Mouse (Mus musculus): ENCODE results near the gene Mospd3.
A peak's percentile ranks its signal among the peaks of the same experiment; 100 is the strongest.

The Mospd3 gene

GRCm38 (mm10) chr5:137574470-137574901, 26.4 kb downstream of the Mospd3 start:
- DNase-seq (ENCODE audit: low read depth) = no peak

GRCm38 (mm10) chr5:137570691-137571586, 29.9 kb downstream of the Mospd3 start:
- no peak for DNase-seq (ENCODE audit: low read depth)

GRCm38 (mm10) chr5:137570181-137570580, 30.7 kb downstream of the Mospd3 start:
- no peak for DNase-seq (ENCODE audit: low read depth)

- peak; percentile 67 for DNase-seq (ENCODE audit: low read depth)
Measured at GRCm38 (mm10) chr5:137569665-137570064, 31.2 kb downstream of the Mospd3 start, which contains the start of gene Tfr2. TSS of gene Tfr2 (plus strand) at chr5:137569840.

- no peak for DNase-seq (ENCODE audit: low read depth)
Measured at GRCm38 (mm10) chr5:137569031-137569430, 31.8 kb downstream of the Mospd3 start.

- no peak for DNase-seq (ENCODE audit: low read depth)
Measured at GRCm38 (mm10) chr5:137568223-137568798, 32.5 kb downstream of the Mospd3 start.

GRCm38 (mm10) chr5:137566416-137566815, 34.4 kb downstream of the Mospd3 start:
- no peak for DNase-seq (ENCODE audit: low read depth)

GRCm38 (mm10) chr5:137565744-137566143, 35.1 kb downstream of the Mospd3 start:
- no peak for DNase-seq (ENCODE audit: low read depth)

- no peak for DNase-seq (ENCODE audit: low read depth)
Measured at GRCm38 (mm10) chr5:137562965-137563364, 37.9 kb downstream of the Mospd3 start.

- DNase-seq (ENCODE audit: low read depth) = no peak
Measured at GRCm38 (mm10) chr5:137561556-137561955, 39.3 kb downstream of the Mospd3 start.

- no peak for DNase-seq (ENCODE audit: low read depth)
Measured at GRCm38 (mm10) chr5:137553898-137554297, 47.0 kb downstream of the Mospd3 start.

GRCm38 (mm10) chr5:137553411-137553837, 47.4 kb downstream of the Mospd3 start, which contains the start of gene Actl6b:
TSS of gene Actl6b (plus strand) at chr5:137553517.
- peak; percentile 25 for DNase-seq (ENCODE audit: low read depth)

- DNase-seq (ENCODE audit: low read depth) = no peak
Measured at GRCm38 (mm10) chr5:137553000-137553399, 47.9 kb downstream of the Mospd3 start.

GRCm38 (mm10) chr5:137551119-137551518, 49.7 kb downstream of the Mospd3 start:
- peak; percentile 32 for DNase-seq (ENCODE audit: low read depth)

- DNase-seq (ENCODE audit: low read depth) = peak; percentile 60
Measured at GRCm38 (mm10) chr5:137549840-137550239, 51.0 kb downstream of the Mospd3 start.
